Comparison of ENCODE assay signal across 32 mouse cellular contexts in genomic region chr9:47060757-47061156, GRCm38 (mm10).
"Had no signal": no experiment of that assay in that cellular context is flagged by ENCODE, and none has a peak within 500 bp of the region (broad histone marks: within the 10 kb centered on the region; RNA-seq: fewer than 3 reads in every experiment).

No protein-coding gene starts in this region.

- H3K27me3 ChIP-seq: hindbrain, embryonic 15.5 days; intestine, embryonic 15.5 days had no signal

- H3K4me1 ChIP-seq: heart, embryonic 10.5 days; heart, embryonic 12.5 days; heart, embryonic 13.5 days; heart, embryonic 15.5 days; hindbrain, embryonic 15.5 days; intestine, embryonic 15.5 days had no signal

- H3K9ac ChIP-seq: heart, embryonic 12.5 days; heart, embryonic 13.5 days; heart, embryonic 15.5 days; hindbrain, embryonic 14.5 days; hindbrain, embryonic 15.5 days; intestine, embryonic 15.5 days; kidney, embryonic 15.5 days had no signal

- H3K4me2 ChIP-seq: heart, embryonic 11.5 days; heart, embryonic 12.5 days; heart, embryonic 13.5 days; heart, embryonic 15.5 days; hindbrain, embryonic 14.5 days; hindbrain, embryonic 15.5 days; intestine, embryonic 15.5 days; kidney, embryonic 15.5 days had no signal

- H3K4me3 ChIP-seq: heart, embryonic 10.5 days; heart, embryonic 12.5 days; heart, embryonic 13.5 days; heart, embryonic 15.5 days; hindbrain, embryonic 10.5 days; hindbrain, embryonic 15.5 days; intestine, embryonic 15.5 days; kidney, embryonic 15.5 days; layer of hippocampus, adult 2 months; left cerebral cortex, adult 2 months had no signal

- ATAC-seq: inflammation-experienced regulatory T-cells, adult 6 months; intestine, embryonic 15.5 days; intestine, embryonic 16.5 days; intestine, postnatal 0 days had no signal

- H3K36me3 ChIP-seq: heart, embryonic 10.5 days; heart, embryonic 12.5 days; heart, embryonic 13.5 days; heart, embryonic 15.5 days; hindbrain, embryonic 10.5 days; hindbrain, embryonic 15.5 days; intestine, embryonic 15.5 days; kidney, embryonic 15.5 days had no signal

- H3K27ac ChIP-seq: heart, embryonic 10.5 days; heart, embryonic 13.5 days; heart, embryonic 15.5 days; hindbrain, embryonic 10.5 days; hindbrain, embryonic 14.5 days; hindbrain, embryonic 15.5 days; intestine, embryonic 15.5 days; kidney, embryonic 15.5 days; kidney, postnatal 0 days; layer of hippocampus, adult 2 months; left cerebral cortex, adult 2 months had no signal

- H3K9me3 ChIP-seq: heart, embryonic 10.5 days; heart, embryonic 12.5 days; heart, embryonic 13.5 days; heart, embryonic 15.5 days; hindbrain, embryonic 10.5 days; hindbrain, embryonic 15.5 days; intestine, embryonic 15.5 days; kidney, embryonic 15.5 days had no signal

- DNase-seq: heart, postnatal 10 days; heart, postnatal 14 days; heart, postnatal 36 days; heart, postnatal 4 days; kidney, adult 11 months; kidney, adult 18-20 months; kidney, adult 2 months; kidney, adult 8-10 months; kidney, adult 9 months; kidney, postnatal 10 days; kidney, postnatal 14 days; kidney, postnatal 25 days; kidney, postnatal 36 days; kidney, postnatal 4 days; layer of hippocampus, adult 9-11 months; layer of hippocampus, postnatal 36 days had no signal
